Mouse (Mus musculus) stomach, embryonic 16.5 days (tissue): ENCODE results near the gene Svop. TPM values are rescaled to one million over a fixed set of nuclear protein-coding genes. Genes with fewer than 3 reads are reported as not detected.
A peak's percentile ranks its signal among the peaks of the same experiment; 100 is the strongest.

Experiments
- ATAC-seq: fragments of 200-750 bp; cut with Nextera tagmentation; 2 replicates; pipeline ENCODE4 v1.8.0; 2017; ENCODE audit warnings: moderate number of reproducible peaks, moderate TSS enrichment; ENCODE audit not compliant: insufficient read depth, low FRiP score
- H3K27ac ChIP-seq: fragments of 300-500 bp; sonication (generic); 2 replicates; pipeline ENCODE4 v1.5.1; 2014; ENCODE audit warnings: low read length
- H3K27me3 ChIP-seq: fragments of 300-500 bp; sonication (generic); 2 replicates; pipeline ENCODE4 v1.6.1; 2014; ENCODE audit warnings: low read length, control low read depth, mixed read lengths; ENCODE audit not compliant: control insufficient read depth, insufficient read depth
- H3K36me3 ChIP-seq: fragments of 300-500 bp; sonication (generic); 2 replicates; pipeline ENCODE4 v1.6.1; 2014; ENCODE audit warnings: low read length; ENCODE audit not compliant: control insufficient read depth, insufficient read depth
- H3K4me1 ChIP-seq: fragments of 300-500 bp; sonication (generic); 2 replicates; pipeline ENCODE4 v1.6.1; 2014; ENCODE audit warnings: low read length, control low read depth, mixed read lengths; ENCODE audit not compliant: control insufficient read depth, insufficient read depth
- H3K4me2 ChIP-seq: fragments of 300-500 bp; sonication (generic); 2 replicates; pipeline ENCODE4 v1.6.1; 2014; ENCODE audit warnings: low read depth, low read length, mixed read lengths
- H3K4me3 ChIP-seq: fragments of 300-500 bp; sonication (generic); replicated peaks from 2 replicates; pipeline ENCODE4 v1.5.1; 2014; ENCODE audit warnings: mild to moderate bottlenecking, low read length
- H3K9ac ChIP-seq: fragments of 300-500 bp; sonication (generic); 2 replicates; pipeline ENCODE4 v1.6.1; 2014; ENCODE audit warnings: low read length
- H3K9me3 ChIP-seq: fragments of 300-500 bp; sonication (generic); replicated peaks from 2 replicates; pipeline ENCODE4 v1.6.1; 2016; ENCODE audit warnings: low read length, control low read depth; ENCODE audit not compliant: control insufficient read depth
- WGBS: fragments of 180-500 bp; shearing (Covaris S2); extraction: QIAGEN DNeasy Blood & Tissue Kit; methylation state at CpG from one replicate; pipeline ENCODE4 v1.1.7; 2014; 5-methylcytosine and 5-hydroxymethylcytosine counted together
- polyA plus RNA-seq: library from polyadenylated mRNA; unstranded; fragments of >200 nt; fragmentation: Nextera tagmentation; extraction: Ambion mirVana; gene quantifications from 2 replicates; pipeline ENCODE4 v1.2.1, GENCODE M21; 2015

The Svop gene
- polyA plus RNA-seq, 1 experiment from 2014 or later = 1.8 TPM

DNA sequence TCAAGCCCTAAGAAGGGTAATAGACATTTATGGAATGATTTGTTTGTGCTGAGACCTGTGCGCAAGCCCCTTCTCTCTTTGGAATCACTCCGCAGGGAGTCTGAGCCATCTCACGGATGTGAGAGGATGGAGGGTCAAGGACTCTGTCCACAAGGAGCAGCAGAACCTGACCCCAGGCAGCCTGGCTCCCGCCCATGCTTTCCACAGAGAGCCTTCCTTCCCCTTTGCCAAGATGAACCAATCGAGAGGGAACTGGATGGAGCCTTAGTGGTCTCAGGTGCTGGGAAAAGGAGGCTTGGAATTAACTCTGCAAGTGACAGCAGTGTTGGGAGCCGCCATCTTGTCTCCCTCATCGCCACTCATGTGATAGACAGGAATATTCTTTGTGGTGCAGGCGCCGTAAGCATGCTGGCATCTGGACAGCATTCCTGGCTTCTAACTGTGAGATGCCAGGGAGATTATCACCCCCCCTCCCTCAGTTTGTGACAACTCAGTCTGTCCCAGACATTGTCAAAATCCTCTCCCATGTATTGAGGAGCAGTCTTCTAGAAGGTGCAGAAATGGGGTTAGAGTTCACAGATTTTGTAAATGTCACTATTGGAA is 34.1 kb downstream of the Svop start:
- Histone ChIP-seq H3K9ac (no peak overlapping the region), H3K27me3 (no peaks in the 10 kb centered on the region), H3K4me2 (no peak overlapping the region), H3K36me3 (no peaks in the 10 kb centered on the region), H3K4me3 (no peak overlapping the region), H3K9me3 (no peaks in the 10 kb centered on the region), H3K27ac (no peak overlapping the region), H3K4me1 (no peaks in the 10 kb centered on the region)
- ATAC-seq = no peak
- 84% methylated on average over 9 of the region's 9 CpGs for WGBS

DNA sequence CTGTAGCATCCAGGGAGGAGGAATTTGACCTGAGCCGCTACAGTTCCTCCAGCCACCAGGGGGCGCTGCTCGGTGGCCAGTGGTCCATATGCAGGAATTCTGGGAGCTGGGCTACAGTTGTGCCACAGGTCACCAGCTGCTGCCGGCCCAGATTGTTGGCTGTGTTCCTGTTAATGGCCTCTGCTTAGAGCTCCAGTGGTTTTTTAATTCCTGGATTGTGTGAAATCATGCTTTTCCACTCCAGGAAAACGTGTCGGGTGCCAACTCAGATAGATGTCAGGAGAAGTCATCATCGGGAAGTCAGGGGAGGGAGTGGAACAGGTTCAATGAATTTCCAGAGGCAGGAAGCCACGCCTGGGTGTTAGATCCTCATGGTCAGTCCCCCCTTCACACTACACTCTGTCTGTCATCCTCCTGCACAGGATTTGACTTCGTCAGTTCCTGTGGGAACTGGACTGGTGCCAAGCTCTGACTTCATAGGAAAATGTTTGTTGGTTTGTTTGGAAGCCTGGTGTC is 39.1 kb downstream of the Svop start:
- peak; percentile 47; the same call in 1 of the 2 replicates for ATAC-seq
- no peak overlapping the region for H3K27ac ChIP-seq
- H3K4me1 ChIP-seq = 0 out of 2 replicates have a peak, but pooled peaks cover 3% of the 10 kb centered on the region
- no peaks in the 10 kb centered on the region for H3K36me3 ChIP-seq
- H3K9me3 ChIP-seq = 0 out of 2 replicates have a peak, but pooled peaks cover 3% of the 10 kb centered on the region
- H3K4me3 ChIP-seq = no peak overlapping the region
- H3K4me2 ChIP-seq = peak overlapping the region; percentile 40
- 22% methylated on average over 9 of the region's 9 CpGs for WGBS
- H3K27me3 ChIP-seq = no peaks in the 10 kb centered on the region
- no peak overlapping the region for H3K9ac ChIP-seq

DNA sequence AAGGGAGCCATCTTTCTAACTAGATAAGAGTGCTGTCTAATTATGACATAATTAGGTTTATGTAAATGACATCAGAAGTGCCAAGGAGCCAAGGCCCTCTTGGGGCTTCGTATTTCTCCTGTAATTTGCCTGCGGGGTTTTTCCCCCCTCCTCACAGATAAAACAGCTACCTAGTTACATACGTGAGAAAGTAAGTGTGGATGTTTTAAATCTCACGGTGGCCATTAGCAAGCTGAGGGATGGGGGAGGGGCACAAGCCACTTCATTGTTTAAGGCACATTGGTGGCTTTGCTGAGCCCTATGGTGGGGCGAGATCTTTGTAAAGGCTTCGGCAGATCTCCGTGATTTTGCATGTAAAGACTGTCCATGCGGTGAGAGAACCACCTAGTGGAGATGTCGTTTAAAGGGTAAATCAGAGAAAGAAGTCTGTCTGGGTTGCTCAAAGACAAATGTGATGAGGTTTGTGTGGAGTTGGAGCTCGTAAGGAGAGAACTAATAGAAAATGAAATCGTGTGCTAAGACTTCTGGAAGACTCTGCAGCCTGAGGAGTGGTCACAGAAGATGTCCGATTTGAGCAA is 42.5 kb downstream of the Svop start:
- H3K4me3 ChIP-seq = no peak overlapping the region
- H3K4me1 ChIP-seq = 0 out of 2 replicates have a peak, but pooled peaks cover 3% of the 10 kb centered on the region
- H3K9ac ChIP-seq = no peak overlapping the region
- ATAC-seq = no peak
- WGBS = 46% methylated on average over 12 of the region's 12 CpGs
- H3K4me2 ChIP-seq = no peak overlapping the region
- no peaks in the 10 kb centered on the region for H3K27me3 ChIP-seq
- H3K36me3 ChIP-seq = no peaks in the 10 kb centered on the region
- H3K27ac ChIP-seq = no peak overlapping the region
- H3K9me3 ChIP-seq = 0 out of 2 replicates have a peak, but pooled peaks cover 3% of the 10 kb centered on the region

DNA sequence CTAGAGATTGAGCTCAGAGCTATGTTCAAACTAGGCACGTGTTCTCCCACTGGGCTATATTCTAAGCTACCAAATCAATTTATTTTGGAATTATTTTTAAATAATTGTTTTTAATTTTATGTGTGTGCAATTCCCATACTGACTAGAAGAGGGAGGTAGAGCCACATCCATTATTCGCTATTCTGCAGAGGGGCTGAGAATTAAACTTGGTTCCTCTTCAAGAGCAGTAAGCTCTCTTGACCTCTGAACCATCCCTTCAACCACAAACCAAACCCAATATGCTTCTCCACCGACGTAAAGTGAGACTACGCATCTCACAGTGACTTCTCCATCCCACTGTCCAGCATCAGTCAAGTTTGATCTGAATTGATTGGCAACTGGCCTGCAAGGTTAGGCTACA is 44.2 kb downstream of the Svop start:
- no peak overlapping the region for H3K27ac ChIP-seq
- ATAC-seq = no peak
- H3K9me3 ChIP-seq = 0 out of 2 replicates have a peak, but pooled peaks cover 3% of the 10 kb centered on the region
- 74% methylated on average over 5 of the region's 5 CpGs for WGBS
- no peak overlapping the region for H3K4me3 ChIP-seq
- H3K36me3 ChIP-seq = no peaks in the 10 kb centered on the region
- no peak overlapping the region for H3K4me2 ChIP-seq
- H3K9ac ChIP-seq = no peak overlapping the region
- no peaks in the 10 kb centered on the region for H3K27me3 ChIP-seq
- H3K4me1 ChIP-seq = 0 out of 2 replicates have a peak, but pooled peaks cover 3% of the 10 kb centered on the region

DNA sequence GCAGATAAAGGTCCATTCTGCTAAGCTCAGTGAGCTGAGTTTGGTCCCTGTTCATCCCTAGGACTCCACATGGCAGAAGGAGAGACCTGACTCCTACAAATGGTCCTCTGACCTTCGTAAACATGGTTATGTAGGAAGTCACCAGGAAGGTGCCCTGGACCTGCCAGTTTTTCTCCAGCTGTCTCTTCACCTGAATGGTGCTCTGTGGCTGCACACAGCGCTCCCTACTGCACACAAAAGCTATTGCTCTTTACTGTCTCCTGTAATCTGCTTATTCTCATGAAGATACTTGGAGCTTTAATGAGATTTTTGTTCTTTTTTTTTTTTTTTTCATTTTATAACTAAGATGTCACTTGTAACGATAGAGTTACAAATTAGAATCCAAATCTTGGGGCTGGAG is 44.8 kb downstream of the Svop start:
- ATAC-seq = no peak
- Histone ChIP-seq H3K36me3 (no peaks in the 10 kb centered on the region), H3K4me2 (no peak overlapping the region), H3K9me3 (0 out of 2 replicates have a peak, but pooled peaks cover 3% of the 10 kb centered on the region), H3K4me3 (no peak overlapping the region), H3K4me1 (no peaks in the 10 kb centered on the region), H3K27ac (no peak overlapping the region), H3K27me3 (no peaks in the 10 kb centered on the region), H3K9ac (no peak overlapping the region)
- 48% methylated on average over 3 of the region's 3 CpGs for WGBS

DNA sequence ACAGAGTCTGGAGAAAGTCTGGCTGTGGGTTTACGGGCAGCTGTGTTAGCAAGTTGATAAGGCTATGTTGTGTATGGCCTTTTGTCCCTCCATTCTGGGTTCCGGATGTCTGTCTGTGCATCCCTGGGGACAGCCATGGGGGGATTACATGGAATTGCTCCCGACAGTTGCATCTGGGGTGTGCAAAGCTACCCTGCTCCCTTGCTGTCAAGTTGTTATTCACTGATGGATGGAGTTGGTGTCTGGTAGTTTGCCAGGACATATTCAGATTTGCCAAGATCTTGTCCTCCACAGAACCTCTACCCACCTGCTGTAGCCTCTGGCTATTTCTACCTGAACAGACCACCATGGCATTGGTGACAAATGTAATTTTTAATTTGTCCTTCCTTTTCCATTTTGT is 45.2 kb downstream of the Svop start:
- WGBS = 55% methylated on average over 3 of the region's 3 CpGs
- Histone ChIP-seq H3K36me3 (no peaks in the 10 kb centered on the region), H3K9me3 (0 out of 2 replicates have a peak, but pooled peaks cover 3% of the 10 kb centered on the region), H3K9ac (no peak overlapping the region), H3K4me2 (no peak overlapping the region), H3K4me1 (peaks cover under 1% of the 10 kb centered on the region; the same call in 1 of the 2 replicates), H3K27ac (no peak overlapping the region), H3K27me3 (no peaks in the 10 kb centered on the region), H3K4me3 (no peak overlapping the region)
- no peak for ATAC-seq

DNA sequence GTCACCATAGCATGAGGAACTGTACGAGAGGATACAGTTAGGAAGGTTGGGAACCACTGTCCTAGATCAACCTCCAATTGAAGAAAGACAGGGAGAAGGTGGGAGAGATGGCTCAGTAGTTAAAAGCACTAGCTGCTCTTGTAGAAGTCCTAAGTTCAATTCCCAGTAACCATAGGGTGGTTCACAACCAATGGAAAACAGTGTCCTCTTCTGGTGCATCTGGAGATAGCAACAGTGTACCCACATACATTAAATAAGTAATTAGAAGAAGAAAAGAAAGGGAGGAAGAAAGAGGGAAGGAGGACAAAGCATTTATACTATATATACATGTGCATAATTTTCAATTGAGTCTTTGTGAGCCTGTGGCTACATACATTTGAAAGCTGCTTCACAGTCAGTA is 46.2 kb downstream of the Svop start:
- Histone ChIP-seq H3K4me2 (no peak overlapping the region), H3K36me3 (no peaks in the 10 kb centered on the region), H3K4me3 (no peak overlapping the region), H3K27ac (no peak overlapping the region), H3K27me3 (no peaks in the 10 kb centered on the region), H3K4me1 (peaks cover 4% of the 10 kb centered on the region; the same call in 1 of the 2 replicates), H3K9ac (no peak overlapping the region), H3K9me3 (no peaks in the 10 kb centered on the region)
- no peak for ATAC-seq
- 66% methylated on average over 1 of the region's 1 CpGs for WGBS

DNA sequence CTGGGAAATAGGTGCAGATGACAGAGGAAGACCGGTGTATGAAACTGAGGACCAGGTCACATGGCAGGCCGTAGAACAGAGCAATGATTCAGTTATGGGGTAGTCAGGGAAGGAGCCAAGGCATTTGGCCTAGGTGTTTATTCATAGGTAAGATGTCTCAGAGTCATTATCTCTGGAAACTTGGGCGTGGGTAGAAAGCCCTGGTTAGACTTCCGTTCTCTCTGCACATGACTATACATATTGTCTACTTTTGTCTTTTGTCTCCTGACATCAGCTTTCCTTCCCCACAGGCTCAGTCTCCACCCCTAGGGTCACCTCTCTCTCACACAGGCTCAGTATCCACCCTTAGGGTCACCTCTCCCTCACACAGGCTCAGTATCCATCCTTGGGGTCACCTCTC is 47.6 kb downstream of the Svop start:
- H3K4me1 ChIP-seq = peaks cover 4% of the 10 kb centered on the region; the same call in 1 of the 2 replicates
- H3K27me3 ChIP-seq = no peaks in the 10 kb centered on the region
- no peak overlapping the region for H3K4me3 ChIP-seq
- H3K4me2 ChIP-seq = no peak overlapping the region
- no peak for ATAC-seq
- H3K9ac ChIP-seq = no peak overlapping the region
- 69% methylated on average over 4 of the region's 4 CpGs for WGBS
- H3K9me3 ChIP-seq = no peaks in the 10 kb centered on the region
- no peaks in the 10 kb centered on the region for H3K36me3 ChIP-seq
- no peak overlapping the region for H3K27ac ChIP-seq

DNA sequence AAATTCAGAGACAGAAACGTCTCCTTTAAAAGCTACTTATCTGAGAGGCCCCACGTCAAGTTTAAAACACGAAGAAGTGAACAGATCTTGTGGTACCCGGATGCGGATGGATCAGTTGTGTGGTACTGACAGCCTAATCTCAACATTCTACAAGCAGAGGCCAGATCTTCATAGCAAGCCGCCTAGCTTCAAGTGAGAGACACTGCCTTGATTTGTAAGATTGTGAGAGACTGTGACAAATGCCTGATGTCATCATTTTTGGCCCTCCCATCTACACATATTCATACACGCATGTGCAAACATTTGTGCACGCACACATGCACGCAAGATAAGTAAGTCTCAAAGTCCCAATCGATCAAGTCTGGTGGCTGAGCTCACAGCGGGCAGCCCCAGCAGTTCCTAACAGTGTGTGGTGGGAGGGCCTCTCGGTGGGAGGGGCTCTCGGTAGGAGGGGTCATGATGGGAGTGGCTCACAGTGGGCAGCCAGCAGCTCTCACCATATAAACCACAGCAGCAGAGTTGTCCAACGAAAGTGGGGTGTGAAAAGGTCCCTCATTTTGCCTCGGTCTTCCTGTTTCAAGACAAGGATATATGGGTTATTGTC is 49.9 kb downstream of the Svop start:
- H3K4me2 ChIP-seq = peak overlapping the region; percentile 35; the same call in 1 of the 2 replicates
- peak overlapping the region; percentile 66 for H3K27ac ChIP-seq

More for the DNA sequence above, 49.9 kb downstream of the Svop start:
- H3K4me3 ChIP-seq = 0 out of 2 replicates have a peak overlapping the region, but pooled peaks have one; percentile 5
- H3K36me3 ChIP-seq = no peaks in the 10 kb centered on the region
- H3K4me1 ChIP-seq = peaks cover 4% of the 10 kb centered on the region; the same call in 1 of the 2 replicates
- peak; percentile 92 for ATAC-seq
- H3K9ac ChIP-seq = no peak overlapping the region
- no peaks in the 10 kb centered on the region for H3K27me3 ChIP-seq
- no peaks in the 10 kb centered on the region for H3K9me3 ChIP-seq
- 9% methylated on average over 15 of the region's 15 CpGs for WGBS
